Mouse (Mus musculus) neural tube, embryonic 11.5 days (tissue): ENCODE data around the gene Atad3a. TPM values are rescaled to one million over a fixed set of nuclear protein-coding genes. Genes with fewer than 3 reads are reported as not detected.
A peak's percentile ranks its signal among the peaks of the same experiment; 100 is the strongest.
"Not testable (repeated sequence)": the region's sequence is repeated elsewhere in the genome, so short reads cannot be mapped to it uniquely, and the experiment has no call there.

Source experiments
- ATAC-seq: fragments of 200-750 bp; cut with Nextera tagmentation; 2 replicates; pipeline ENCODE4 v1.8.0; 2017; ENCODE audit warnings: moderate number of reproducible peaks, mild to moderate bottlenecking, moderate TSS enrichment, moderate library complexity; ENCODE audit not compliant: insufficient read depth, low FRiP score, low TSS enrichment
- DNase-seq: peaks from one replicate; pipeline ENCODE4 v3.0.0-alpha.2; 2015; ENCODE audit warnings: low spot score
- H3K27ac ChIP-seq: fragments of 300-500 bp; sonication (generic); 2 replicates; pipeline ENCODE4 v1.5.1; 2014; ENCODE audit warnings: low read depth, mild to moderate bottlenecking, low read length
- H3K27me3 ChIP-seq: fragments of 300-500 bp; sonication (generic); 2 replicates; pipeline ENCODE4 v1.6.1; 2014; ENCODE audit warnings: mild to moderate bottlenecking, low read length, mixed read lengths; ENCODE audit not compliant: control insufficient read depth, insufficient read depth
- H3K36me3 ChIP-seq: fragments of 300-500 bp; sonication (generic); 2 replicates; pipeline ENCODE4 v1.6.1; 2014; ENCODE audit warnings: mild to moderate bottlenecking, low read length, moderate library complexity, mixed read lengths; ENCODE audit not compliant: control insufficient read depth, insufficient read depth
- H3K4me1 ChIP-seq: fragments of 300-500 bp; sonication (generic); 2 replicates; pipeline ENCODE4 v1.6.1; 2014; ENCODE audit warnings: low read length, mixed read lengths; ENCODE audit not compliant: control insufficient read depth, insufficient read depth
- H3K4me2 ChIP-seq: fragments of 300-500 bp; sonication (generic); 2 replicates; pipeline ENCODE4 v1.6.1; 2014; ENCODE audit warnings: low read depth, mild to moderate bottlenecking, moderate library complexity
- H3K4me3 ChIP-seq: fragments of 300-500 bp; sonication (generic); 2 replicates; pipeline ENCODE4 v1.5.1; 2014; ENCODE audit warnings: low read depth, low read length
- H3K9ac ChIP-seq: fragments of 300-500 bp; sonication (generic); 2 replicates; pipeline ENCODE4 v1.6.1; 2014; ENCODE audit warnings: mild to moderate bottlenecking, low read length
- H3K9me3 ChIP-seq: fragments of 300-500 bp; sonication (generic); 2 replicates; pipeline ENCODE4 v1.6.1; 2016; ENCODE audit warnings: low read length; ENCODE audit not compliant: control insufficient read depth
- WGBS: fragments of 180-500 bp; shearing (Covaris S2); extraction: QIAGEN DNeasy Blood & Tissue Kit; methylation state at CpG from one replicate; pipeline ENCODE4 v1.1.7; 2014; 5-methylcytosine and 5-hydroxymethylcytosine counted together
- polyA plus RNA-seq: library from polyadenylated mRNA; unstranded; fragments of >200 nt; fragmentation: Nextera tagmentation; extraction: Ambion mirVana; gene quantifications from 2 replicates; pipeline ENCODE4 v1.2.1, GENCODE M21; 2014

Atad3a gene
- polyA plus RNA-seq, 1 experiment from 2014 or later: 101 TPM

GRCm38 (mm10) chr4:155790021-155790489, 29.2 kb upstream of the Atad3a start, which contains the start of gene Ankrd65:
Ankrd65 (plus strand) TSS chr4:155790439.
- no peak for ATAC-seq
- no peaks in the 10 kb centered on the region for H3K27me3 ChIP-seq
- H3K9ac ChIP-seq: no peak within 1 kb of the TSS
- H3K27ac ChIP-seq: no peak within 1 kb of the TSS
- 82% methylated on average over 3 of the region's 3 CpGs for WGBS
- H3K36me3 ChIP-seq: no peaks in the 10 kb centered on the region
- no peak within 1 kb of the TSS for H3K4me3 ChIP-seq
- no peaks in the 10 kb centered on the region for H3K4me1 ChIP-seq
- H3K9me3 ChIP-seq: no peaks in the 10 kb centered on the region
- H3K4me2 ChIP-seq: no peak within 1 kb of the TSS
- no peak for DNase-seq

GRCm38 (mm10) chr4:155788833-155789232, 27.9 kb upstream of the Atad3a start:
- not testable (repeated sequence) for ATAC-seq, H3K4me1 ChIP-seq, H3K4me2 ChIP-seq, DNase-seq, H3K36me3 ChIP-seq, H3K9me3 ChIP-seq, H3K27me3 ChIP-seq, H3K27ac ChIP-seq, H3K4me3 ChIP-seq, H3K9ac ChIP-seq
- 82% methylated on average over 4 of the region's 4 CpGs for whole genome bisulfite sequencing

- no peaks in the 10 kb centered on the region for H3K36me3 ChIP-seq
- H3K4me2 ChIP-seq: no peak overlapping the region
- H3K27me3 ChIP-seq: no peaks in the 10 kb centered on the region
- H3K27ac ChIP-seq: no peak overlapping the region
- H3K9me3 ChIP-seq: no peaks in the 10 kb centered on the region
- H3K4me1 ChIP-seq: 0 out of 2 replicates have a peak, but pooled peaks cover 2% of the 10 kb centered on the region
- no peak for ATAC-seq
- no peak overlapping the region for H3K4me3 ChIP-seq
- H3K9ac ChIP-seq: no peak overlapping the region
- WGBS: 81% methylated on average over 3 of the region's 3 CpGs
- no peak for DNase-seq
These were observed 27.4 kb upstream of the Atad3a start for GRCm38 (mm10) chr4:155788300-155788699.

- 73% methylated on average over 5 of the region's 5 CpGs for WGBS
- Histone ChIP-seq H3K9ac (peak within 1 kb of the TSS; percentile 32; the same call in 1 of the 2 replicates), H3K36me3 (no peaks in the 10 kb centered on the region), H3K4me1 (0 out of 2 replicates have a peak, but pooled peaks cover 2% of the 10 kb centered on the region), H3K4me3 (peak within 1 kb of the TSS; percentile 56), H3K4me2 (peak within 1 kb of the TSS; percentile 68), H3K9me3 (no peaks in the 10 kb centered on the region), H3K27ac (no peak within 1 kb of the TSS), H3K27me3 (no peaks in the 10 kb centered on the region)
- DNase-seq (no peak), ATAC-seq (no peak)
These were observed 24.9 kb upstream of the Atad3a start, which contains the start of gene Tmem88b for GRCm38 (mm10) chr4:155785819-155786218. Tmem88b (minus strand) TSS chr4:155785874.

GRCm38 (mm10) chr4:155785246-155785645, 24.4 kb upstream of the Atad3a start:
- ATAC-seq (no peak), DNase-seq (no peak)
- Histone ChIP-seq H3K9me3 (no peaks in the 10 kb centered on the region), H3K27me3 (no peaks in the 10 kb centered on the region), H3K27ac (no peak overlapping the region), H3K9ac (peak overlapping the region; percentile 32; the same call in 1 of the 2 replicates), H3K4me1 (0 out of 2 replicates have a peak, but pooled peaks cover 2% of the 10 kb centered on the region), H3K4me3 (no peak overlapping the region), H3K4me2 (no peak overlapping the region), H3K36me3 (no peaks in the 10 kb centered on the region)
- WGBS: 79% methylated on average over 10 of the region's 10 CpGs

GRCm38 (mm10) chr4:155784081-155784701, 23.3 kb upstream of the Atad3a start:
- WGBS: 1% methylated on average over 51 of the region's 52 CpGs
- Histone ChIP-seq H3K4me3 (peak overlapping the region; percentile 56), H3K36me3 (no peaks in the 10 kb centered on the region), H3K9ac (peak overlapping the region; percentile 86), H3K9me3 (no peaks in the 10 kb centered on the region), H3K4me1 (0 out of 2 replicates have a peak, but pooled peaks cover 2% of the 10 kb centered on the region), H3K27me3 (no peaks in the 10 kb centered on the region), H3K27ac (peak overlapping the region; percentile 76), H3K4me2 (peak overlapping the region; percentile 68)
- DNase-seq: peak; percentile 83
- peak; percentile 81 for ATAC-seq

- 0 out of 2 replicates have a peak, but pooled peaks cover 2% of the 10 kb centered on the region for H3K4me1 ChIP-seq
- no peak for DNase-seq
- H3K4me3 ChIP-seq: peak overlapping the region; percentile 56
- peak overlapping the region; percentile 68 for H3K4me2 ChIP-seq
- H3K36me3 ChIP-seq: no peaks in the 10 kb centered on the region
- ATAC-seq: no peak; the same call in 1 of the 2 replicates
- no peaks in the 10 kb centered on the region for H3K9me3 ChIP-seq
- WGBS: 45% methylated on average over 16 of the region's 16 CpGs
- no peak overlapping the region for H3K9ac ChIP-seq
- no peaks in the 10 kb centered on the region for H3K27me3 ChIP-seq
- no peak overlapping the region for H3K27ac ChIP-seq
These were observed 22.7 kb upstream of the Atad3a start for GRCm38 (mm10) chr4:155783486-155784080.

GRCm38 (mm10) chr4:155780895-155781294, 20.0 kb upstream of the Atad3a start:
- no peak for ATAC-seq
- Histone ChIP-seq H3K9me3 (no peaks in the 10 kb centered on the region), H3K27ac (no peak overlapping the region), H3K4me1 (0 out of 2 replicates have a peak, but pooled peaks cover 2% of the 10 kb centered on the region), H3K27me3 (no peaks in the 10 kb centered on the region), H3K4me3 (no peak overlapping the region), H3K36me3 (no peaks in the 10 kb centered on the region), H3K4me2 (no peak overlapping the region), H3K9ac (no peak overlapping the region)
- no peak for DNase-seq
- WGBS: 38% methylated on average over 6 of the region's 6 CpGs
